Mouse (Mus musculus) bone marrow, adult 2 months (tissue): ENCODE measurements around the gene Auts2.

Experiments used
- CTCF ChIP-seq: fragments of 200-500 bp; IDR thresholded peaks from 2 replicates; pipeline ENCODE4 v1.5.1; 2011; ENCODE audit warnings: low read length, control low read depth; ENCODE audit not compliant: control insufficient read depth, insufficient read depth
- POLR2A ChIP-seq: fragments of 200-500 bp; IDR thresholded peaks from 2 replicates; pipeline ENCODE4 v1.6.1; 2011; ENCODE audit warnings: low read depth, mild to moderate bottlenecking, control low read depth, low read length, borderline replicate concordance; ENCODE audit not compliant: control insufficient read depth

DNA sequence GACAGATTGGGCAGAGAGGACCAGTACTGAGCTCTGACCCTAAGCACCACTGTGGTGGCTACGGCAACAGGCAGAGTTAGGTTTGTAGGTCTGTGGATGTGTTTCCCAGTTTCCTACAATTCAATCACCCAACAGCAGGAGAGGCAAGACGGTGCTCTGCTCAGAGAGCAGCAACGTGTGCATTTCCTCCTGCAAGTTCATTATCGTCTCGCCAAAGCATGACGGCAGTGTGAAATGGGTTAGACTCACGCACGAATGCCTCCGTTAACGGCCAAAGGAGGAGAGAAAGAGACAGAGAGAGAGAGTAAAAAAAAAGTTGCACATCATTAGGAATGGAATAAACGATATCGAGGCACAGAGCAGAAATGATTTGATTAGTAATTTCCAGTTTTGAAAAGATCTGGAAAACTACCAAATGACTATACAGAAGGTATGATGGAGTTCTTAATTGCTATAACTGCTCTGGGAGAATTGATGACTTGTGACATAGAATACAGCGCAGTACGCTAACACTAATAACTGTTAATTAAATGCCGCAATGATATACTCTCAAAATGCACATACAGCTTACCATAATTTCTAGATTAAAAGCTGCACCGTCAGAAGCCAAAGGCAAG, 968.6 kb downstream of the Auts2 start:
- no peak for TF ChIP-seq CTCF
- no peak for TF ChIP-seq POLR2A
